Mouse (Mus musculus): ENCODE measurements around the gene Ubac2. TPM values are rescaled to one million over a fixed set of nuclear protein-coding genes. Genes with fewer than 3 reads are reported as not detected.
A peak's percentile ranks its signal among the peaks of the same experiment; 100 is the strongest.

Gene Ubac2
- polyA plus RNA-seq, 1 experiment, result 39.4 TPM

GRCm38 (mm10) chr14:122035860-122036259, 157.4 kb downstream of the Ubac2 start:
- TF ChIP-seq CTCF (IDR thresholded peaks at IDR 0.05; ENCODE audit: borderline replicate concordance, extremely low read depth, insufficient read depth, insufficient read length) (no peak), POLR2A (IDR thresholded peaks at IDR 0.05; ENCODE audit: borderline replicate concordance, extremely low read depth, insufficient read depth, insufficient read length, poor library complexity, severe bottlenecking) (no peak)
- no peak for DNase-seq (ENCODE audit: low read depth)

DNA sequence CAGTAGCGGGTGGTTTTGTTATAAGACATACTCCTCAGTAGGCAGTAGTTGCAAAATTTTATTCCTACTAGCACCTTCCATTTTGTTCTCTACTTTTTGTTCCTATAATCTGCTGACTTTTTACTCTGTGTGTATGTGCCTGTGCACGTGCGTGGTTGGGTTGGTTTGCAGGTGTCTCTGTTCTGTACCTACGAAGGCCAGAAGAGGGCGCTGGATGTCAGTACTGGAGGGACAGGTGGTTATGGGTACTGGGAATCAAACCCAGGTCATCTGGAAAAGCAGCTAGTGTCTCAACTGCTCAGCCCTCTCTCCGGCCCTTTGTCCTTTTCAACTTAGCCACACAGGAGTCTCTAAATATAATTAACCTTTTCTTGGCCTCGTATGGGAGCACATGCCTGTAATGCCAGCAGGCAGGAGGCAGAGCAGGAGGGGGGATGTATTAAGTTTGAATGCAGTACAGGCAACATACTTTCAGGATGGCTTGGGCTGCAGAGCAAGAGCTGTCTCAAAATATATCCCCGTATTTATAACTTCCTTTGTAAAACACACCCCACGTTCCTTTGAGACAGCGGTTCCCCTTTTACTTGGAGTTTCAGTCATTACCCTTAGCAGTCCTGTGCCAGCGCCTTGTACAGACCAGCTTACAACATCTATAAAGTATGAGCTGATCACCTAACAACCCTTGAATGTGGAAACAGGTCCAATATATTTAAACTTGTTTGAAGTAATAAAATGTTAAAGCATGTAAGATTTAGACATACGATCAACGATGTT, 160.6 kb downstream of the Ubac2 start:
- no peak for DNase-seq (ENCODE audit: low read depth)
- no peak for TF ChIP-seq CTCF (IDR thresholded peaks at IDR 0.05; ENCODE audit: borderline replicate concordance, extremely low read depth, insufficient read depth, insufficient read length)
- TF ChIP-seq POLR2A (IDR thresholded peaks at IDR 0.05; ENCODE audit: borderline replicate concordance, extremely low read depth, insufficient read depth, insufficient read length, poor library complexity, severe bottlenecking), result no peak

DNA sequence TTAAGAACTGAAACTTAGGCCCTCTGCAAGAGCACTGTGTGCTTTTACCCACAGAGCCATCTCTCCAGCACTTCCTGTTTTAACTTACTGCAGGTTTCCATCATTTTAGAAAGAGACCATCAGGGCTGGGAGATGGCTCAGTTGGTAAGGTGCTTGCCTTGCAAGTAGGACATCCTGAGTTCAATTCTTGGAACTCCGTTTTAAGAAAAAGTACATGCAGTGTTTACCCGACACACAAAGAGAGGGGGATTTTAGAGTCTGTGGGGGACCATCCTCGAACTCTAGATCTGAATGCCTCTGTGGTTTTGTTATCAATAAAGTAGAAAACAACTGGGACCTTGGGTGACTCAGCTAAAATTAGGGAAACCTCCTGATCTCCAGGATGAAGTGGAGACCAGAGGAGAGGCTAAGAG, 163.0 kb downstream of the Ubac2 start:
- no peak for TF ChIP-seq CTCF (IDR thresholded peaks at IDR 0.05; ENCODE audit: borderline replicate concordance, extremely low read depth, insufficient read depth, insufficient read length)
- no peak for TF ChIP-seq POLR2A (IDR thresholded peaks at IDR 0.05; ENCODE audit: borderline replicate concordance, extremely low read depth, insufficient read depth, insufficient read length, poor library complexity, severe bottlenecking)
- DNase-seq (ENCODE audit: low read depth), result no peak

- no peak for TF ChIP-seq CTCF (IDR thresholded peaks at IDR 0.05; ENCODE audit: borderline replicate concordance, extremely low read depth, insufficient read depth, insufficient read length)
- no peak for DNase-seq (ENCODE audit: low read depth)
Observed at GRCm38 (mm10) chr14:122042142-122042694, 163.8 kb downstream of the Ubac2 start.

DNA sequence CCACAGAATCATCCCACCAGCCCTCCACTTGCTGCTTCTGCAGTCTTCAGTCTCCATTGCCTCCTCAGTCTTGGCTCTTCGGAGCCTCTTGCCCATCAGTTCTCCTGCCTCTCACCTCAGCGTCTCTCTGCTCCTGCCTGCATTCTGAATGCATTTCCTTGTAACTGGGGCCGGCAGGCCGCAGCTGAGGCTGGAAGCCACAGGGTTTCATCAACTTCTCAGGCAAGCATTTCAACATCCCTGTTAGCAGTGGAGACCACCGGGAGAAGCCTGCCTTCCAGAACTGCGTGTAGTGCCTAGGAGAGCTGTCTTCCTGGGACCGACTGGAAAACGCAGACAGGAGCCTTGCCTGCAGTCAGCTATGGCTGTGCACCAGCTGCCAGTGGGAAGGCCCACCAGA, 169.4 kb downstream of the Ubac2 start:
- DNase-seq (ENCODE audit: low read depth), result no peak
- TF ChIP-seq POLR2A (IDR thresholded peaks at IDR 0.05; ENCODE audit: borderline replicate concordance, extremely low read depth, insufficient read depth, insufficient read length, poor library complexity, severe bottlenecking) (no peak), CTCF (IDR thresholded peaks at IDR 0.05; ENCODE audit: borderline replicate concordance, extremely low read depth, insufficient read depth, insufficient read length) (no peak)

- TF ChIP-seq CTCF (IDR thresholded peaks at IDR 0.05; ENCODE audit: borderline replicate concordance, extremely low read depth, insufficient read depth, insufficient read length), result no peak
- no peak for TF ChIP-seq POLR2A (IDR thresholded peaks at IDR 0.05; ENCODE audit: borderline replicate concordance, extremely low read depth, insufficient read depth, insufficient read length, poor library complexity, severe bottlenecking)
Observed at GRCm38 (mm10) chr14:122048816-122049215, 170.4 kb downstream of the Ubac2 start.

GRCm38 (mm10) chr14:122052896-122053635, 174.6 kb downstream of the Ubac2 start:
- TF ChIP-seq CTCF (IDR thresholded peaks at IDR 0.05; ENCODE audit: borderline replicate concordance, extremely low read depth, insufficient read depth, insufficient read length), result no peak
- no peak for TF ChIP-seq POLR2A (IDR thresholded peaks at IDR 0.05; ENCODE audit: borderline replicate concordance, extremely low read depth, insufficient read depth, insufficient read length, poor library complexity, severe bottlenecking)
- DNase-seq (ENCODE audit: low read depth), result no peak

More at GRCm38 (mm10) chr14:122048816-122049215, 170.4 kb downstream of the Ubac2 start:
- DNase-seq (ENCODE audit: low read depth), result no peak

DNA sequence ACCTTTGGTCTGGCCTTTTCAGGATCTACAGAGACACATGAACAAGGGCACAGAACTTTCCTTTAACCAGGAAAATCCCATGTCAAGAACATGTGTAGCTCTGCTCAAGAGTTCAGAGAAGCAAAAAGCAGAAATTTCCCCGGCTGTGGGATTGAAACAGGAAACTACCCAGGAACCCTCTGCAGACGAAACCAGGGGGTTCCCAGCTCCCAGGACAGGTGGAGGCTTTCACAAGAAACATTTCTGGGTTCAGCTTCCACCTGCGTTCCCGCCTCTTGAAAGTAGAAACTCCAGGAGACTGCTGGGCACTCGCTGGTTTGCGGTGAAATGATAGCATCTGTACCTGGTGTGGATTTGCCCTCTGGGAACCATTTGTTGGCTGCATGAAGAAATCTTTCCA, 178.5 kb downstream of the Ubac2 start:
- no peak for DNase-seq (ENCODE audit: low read depth)
- TF ChIP-seq CTCF (IDR thresholded peaks at IDR 0.05; ENCODE audit: borderline replicate concordance, extremely low read depth, insufficient read depth, insufficient read length), result no peak
- no peak for TF ChIP-seq POLR2A (IDR thresholded peaks at IDR 0.05; ENCODE audit: borderline replicate concordance, extremely low read depth, insufficient read depth, insufficient read length, poor library complexity, severe bottlenecking)

DNA sequence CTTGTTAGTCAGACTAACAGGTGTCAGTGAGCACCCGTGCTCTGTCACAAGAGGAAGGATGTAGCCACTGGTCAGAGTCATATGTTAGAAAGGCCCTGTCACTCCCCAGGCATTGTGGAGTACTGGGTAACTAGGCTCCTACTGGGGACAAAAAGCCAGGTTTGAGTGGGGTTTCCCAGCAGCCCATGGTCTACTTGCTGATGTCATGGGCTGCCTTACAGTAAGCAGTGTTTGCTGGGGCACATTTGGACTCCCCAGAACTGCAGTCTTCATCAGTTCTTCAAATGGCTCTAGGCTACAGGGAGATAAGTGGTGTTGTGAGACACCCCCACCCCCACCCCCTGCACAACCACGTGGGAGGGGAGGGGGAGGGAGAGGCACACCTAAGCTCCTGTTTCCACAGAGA, 179.5 kb downstream of the Ubac2 start:
- no peak for TF ChIP-seq POLR2A (IDR thresholded peaks at IDR 0.05; ENCODE audit: borderline replicate concordance, extremely low read depth, insufficient read depth, insufficient read length, poor library complexity, severe bottlenecking)
- no peak for TF ChIP-seq CTCF (IDR thresholded peaks at IDR 0.05; ENCODE audit: borderline replicate concordance, extremely low read depth, insufficient read depth, insufficient read length)
- no peak for DNase-seq (ENCODE audit: low read depth)

DNA sequence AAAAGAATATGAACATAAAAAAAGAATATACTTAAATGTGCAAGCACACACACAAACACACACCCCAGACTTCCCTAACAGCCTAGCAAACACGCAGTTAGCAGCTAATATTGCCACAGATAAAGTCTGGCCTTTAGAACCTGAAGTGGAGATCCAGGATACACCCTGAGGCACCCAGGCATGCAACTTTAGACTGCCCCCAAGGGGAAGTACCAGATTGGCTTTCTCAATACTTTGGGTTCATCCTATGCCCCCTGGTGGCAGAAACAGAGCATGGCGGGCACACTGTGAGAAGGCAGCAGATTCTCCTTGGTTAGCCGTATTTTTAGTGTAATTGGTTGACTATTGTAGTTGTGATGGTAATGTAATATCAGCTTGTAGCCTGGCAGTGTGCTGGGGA, 182.2 kb downstream of the Ubac2 start:
- DNase-seq (ENCODE audit: low read depth), result peak; percentile 75

DNA sequence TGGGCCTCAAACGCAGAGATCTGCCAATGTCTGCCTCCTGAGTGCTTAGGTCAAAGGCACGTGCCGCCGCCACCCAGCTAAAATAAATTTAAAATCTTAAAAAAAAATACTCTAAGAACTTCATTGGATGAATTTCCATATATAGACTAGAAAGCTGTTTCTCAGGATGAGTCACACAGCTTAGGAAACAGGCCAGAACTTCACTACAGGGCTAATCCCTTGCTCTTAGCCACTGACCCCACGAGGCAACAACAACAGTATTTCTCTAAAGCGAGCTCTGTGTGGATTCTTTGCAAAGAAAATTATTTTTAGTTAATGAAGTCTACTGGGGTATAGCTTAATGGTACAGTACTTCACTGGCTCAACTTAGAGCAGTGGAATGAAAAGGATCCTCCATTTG, 183.0 kb downstream of the Ubac2 start:
- TF ChIP-seq CTCF (IDR thresholded peaks at IDR 0.05; ENCODE audit: borderline replicate concordance, extremely low read depth, insufficient read depth, insufficient read length), result no peak
- TF ChIP-seq POLR2A (IDR thresholded peaks at IDR 0.05; ENCODE audit: borderline replicate concordance, extremely low read depth, insufficient read depth, insufficient read length, poor library complexity, severe bottlenecking), result no peak
- DNase-seq (ENCODE audit: low read depth), result no peak

More for the DNA sequence above, 182.2 kb downstream of the Ubac2 start:
- TF ChIP-seq POLR2A (IDR thresholded peaks at IDR 0.05; ENCODE audit: borderline replicate concordance, extremely low read depth, insufficient read depth, insufficient read length, poor library complexity, severe bottlenecking), result no peak
- peak; percentile 87 for TF ChIP-seq CTCF (IDR thresholded peaks at IDR 0.05; ENCODE audit: borderline replicate concordance, extremely low read depth, insufficient read depth, insufficient read length)

Data from brain, embryonic 14.5 days (tissue).